Mouse (Mus musculus): ENCODE data around the gene Efna1. TPM values are rescaled to one million over a fixed set of nuclear protein-coding genes. Genes with fewer than 3 reads are reported as not detected.

The Efna1 gene
- total and polyA plus RNA-seq, 2 experiments from 2014 or later, result 37.2 to 46.2 TPM

DNA sequence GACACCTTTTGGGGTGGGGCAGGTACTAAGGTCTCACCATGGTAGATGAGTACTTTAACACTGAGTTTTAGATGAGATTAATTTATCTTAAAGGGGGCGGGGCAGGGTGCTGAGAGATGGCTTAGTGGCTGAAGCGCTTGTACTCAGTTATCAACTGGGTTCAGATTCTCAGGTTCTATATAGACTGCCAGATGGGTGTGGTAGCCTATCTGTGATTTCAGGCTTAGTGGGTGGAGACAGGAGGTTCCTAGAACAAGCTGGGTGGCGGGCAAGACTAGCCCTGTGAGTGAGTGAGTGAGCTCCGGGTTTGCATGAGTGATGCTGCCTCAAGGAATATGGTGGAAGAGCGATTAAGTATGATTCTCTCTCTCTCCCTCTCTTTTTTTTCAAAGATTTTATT lies 25.9 kb downstream of the Efna1 start:
- ATAC-seq (ENCODE audit: insufficient read depth, low read depth), result no peak

GRCm38 (mm10) chr3:89251365-89251895 lies 29.5 kb downstream of the Efna1 start:
- Histone ChIP-seq H3K4me2 (ENCODE audit: low read depth, low read length) (peak overlapping the region; percentile 26; the same call in 1 of the 2 replicates), H3K9me3 (replicated peaks; ENCODE audit: control insufficient read depth, low read length) (no peaks in the 10 kb centered on the region), H3K4me1 (ENCODE audit: control insufficient read depth, insufficient read depth) (peaks cover 15% of the 10 kb centered on the region), H3K4me3 (ENCODE audit: low read depth, low read length) (0 out of 2 replicates have a peak overlapping the region, but pooled peaks have one; percentile 9), H3K27ac (ENCODE audit: low read depth) (peak overlapping the region; percentile 75), H3K9ac (replicated peaks; ENCODE audit: low read depth, low read length) (no peak overlapping the region), H3K36me3 (replicated peaks; ENCODE audit: control insufficient read depth, insufficient read depth, low read length) (0 out of 2 replicates have a peak, but pooled peaks cover 7% of the 10 kb centered on the region), H3K27me3 (ENCODE audit: control insufficient read depth, insufficient read depth, low read length) (no peaks in the 10 kb centered on the region)
- 7% methylated on average over 17 of the region's 17 CpGs for WGBS
- ATAC-seq (ENCODE audit: insufficient read depth, low read depth) (peak; percentile 79), DNase-seq (ENCODE audit: low spot score) (peak; percentile 58)
- no peak for TF ChIP-seq CTCF (IDR thresholded peaks at IDR 0.05; ENCODE audit: low read depth)
- TF ChIP-seq EP300 (IDR thresholded peaks at IDR 0.05; ENCODE audit: low read depth), result peak; percentile 74

More for the DNA sequence above, 25.9 kb downstream of the Efna1 start:
- H3K4me1 ChIP-seq (ENCODE audit: control insufficient read depth, insufficient read depth), result peaks cover 7% of the 10 kb centered on the region; the same call in 1 of the 2 replicates
- WGBS, result 86% methylated on average over 5 of the region's 5 CpGs
- H3K4me3 ChIP-seq (ENCODE audit: low read depth, low read length), result no peak overlapping the region
- H3K36me3 ChIP-seq (replicated peaks; ENCODE audit: control insufficient read depth, insufficient read depth, low read length), result no peaks in the 10 kb centered on the region
- H3K9ac ChIP-seq (replicated peaks; ENCODE audit: low read depth, low read length), result no peak overlapping the region
- H3K9me3 ChIP-seq (replicated peaks; ENCODE audit: control insufficient read depth, low read length), result no peaks in the 10 kb centered on the region
- no peak overlapping the region for H3K4me2 ChIP-seq (ENCODE audit: low read depth, low read length)
- TF ChIP-seq EP300 (IDR thresholded peaks at IDR 0.05; ENCODE audit: low read depth), result no peak
- no peak for TF ChIP-seq CTCF (IDR thresholded peaks at IDR 0.05; ENCODE audit: low read depth)
- no peak overlapping the region for H3K27ac ChIP-seq (ENCODE audit: low read depth)
- DNase-seq (ENCODE audit: low spot score), result no peak
- no peaks in the 10 kb centered on the region for H3K27me3 ChIP-seq (ENCODE audit: control insufficient read depth, insufficient read depth, low read length)

- Histone ChIP-seq H3K4me3 (ENCODE audit: low read depth, low read length) (no peak overlapping the region), H3K27ac (ENCODE audit: low read depth) (peak overlapping the region; percentile 75), H3K27me3 (ENCODE audit: control insufficient read depth, insufficient read depth, low read length) (no peaks in the 10 kb centered on the region), H3K9ac (replicated peaks; ENCODE audit: low read depth, low read length) (no peak overlapping the region), H3K4me1 (ENCODE audit: control insufficient read depth, insufficient read depth) (peaks cover 15% of the 10 kb centered on the region), H3K9me3 (replicated peaks; ENCODE audit: control insufficient read depth, low read length) (no peaks in the 10 kb centered on the region), H3K36me3 (replicated peaks; ENCODE audit: control insufficient read depth, insufficient read depth, low read length) (0 out of 2 replicates have a peak, but pooled peaks cover 7% of the 10 kb centered on the region), H3K4me2 (ENCODE audit: low read depth, low read length) (no peak overlapping the region)
- TF ChIP-seq EP300 (IDR thresholded peaks at IDR 0.05; ENCODE audit: low read depth), result no peak
- TF ChIP-seq CTCF (IDR thresholded peaks at IDR 0.05; ENCODE audit: low read depth), result peak; percentile 81
- WGBS, result 16% methylated on average over 7 of the region's 7 CpGs
- DNase-seq (ENCODE audit: low spot score), result peak; percentile 41
- 0 out of 2 replicates have a peak, but pooled peaks have one; percentile 7 for ATAC-seq (ENCODE audit: insufficient read depth, low read depth)
These were observed 30.4 kb downstream of the Efna1 start for GRCm38 (mm10) chr3:89250435-89251040.

- Histone ChIP-seq H3K27me3 (ENCODE audit: control insufficient read depth, insufficient read depth, low read length) (peaks cover 18% of the 10 kb centered on the region), H3K36me3 (replicated peaks; ENCODE audit: control insufficient read depth, insufficient read depth, low read length) (0 out of 2 replicates have a peak, but pooled peaks cover 7% of the 10 kb centered on the region), H3K4me1 (ENCODE audit: control insufficient read depth, insufficient read depth) (peaks cover 20% of the 10 kb centered on the region), H3K27ac (ENCODE audit: low read depth) (no peak overlapping the region), H3K9ac (replicated peaks; ENCODE audit: low read depth, low read length) (no peak overlapping the region), H3K4me3 (ENCODE audit: low read depth, low read length) (0 out of 2 replicates have a peak overlapping the region, but pooled peaks have one; percentile 67), H3K9me3 (replicated peaks; ENCODE audit: control insufficient read depth, low read length) (no peaks in the 10 kb centered on the region), H3K4me2 (ENCODE audit: low read depth, low read length) (peak overlapping the region; percentile 83)
- WGBS, result 75% methylated on average over 4 of the region's 4 CpGs
- DNase-seq (ENCODE audit: low spot score) (no peak), ATAC-seq (ENCODE audit: insufficient read depth, low read depth) (no peak)
- no peak for TF ChIP-seq CTCF (IDR thresholded peaks at IDR 0.05; ENCODE audit: low read depth)
- no peak for TF ChIP-seq EP300 (IDR thresholded peaks at IDR 0.05; ENCODE audit: low read depth)
These were observed 33.5 kb downstream of the Efna1 start for GRCm38 (mm10) chr3:89247466-89247865.

DNA sequence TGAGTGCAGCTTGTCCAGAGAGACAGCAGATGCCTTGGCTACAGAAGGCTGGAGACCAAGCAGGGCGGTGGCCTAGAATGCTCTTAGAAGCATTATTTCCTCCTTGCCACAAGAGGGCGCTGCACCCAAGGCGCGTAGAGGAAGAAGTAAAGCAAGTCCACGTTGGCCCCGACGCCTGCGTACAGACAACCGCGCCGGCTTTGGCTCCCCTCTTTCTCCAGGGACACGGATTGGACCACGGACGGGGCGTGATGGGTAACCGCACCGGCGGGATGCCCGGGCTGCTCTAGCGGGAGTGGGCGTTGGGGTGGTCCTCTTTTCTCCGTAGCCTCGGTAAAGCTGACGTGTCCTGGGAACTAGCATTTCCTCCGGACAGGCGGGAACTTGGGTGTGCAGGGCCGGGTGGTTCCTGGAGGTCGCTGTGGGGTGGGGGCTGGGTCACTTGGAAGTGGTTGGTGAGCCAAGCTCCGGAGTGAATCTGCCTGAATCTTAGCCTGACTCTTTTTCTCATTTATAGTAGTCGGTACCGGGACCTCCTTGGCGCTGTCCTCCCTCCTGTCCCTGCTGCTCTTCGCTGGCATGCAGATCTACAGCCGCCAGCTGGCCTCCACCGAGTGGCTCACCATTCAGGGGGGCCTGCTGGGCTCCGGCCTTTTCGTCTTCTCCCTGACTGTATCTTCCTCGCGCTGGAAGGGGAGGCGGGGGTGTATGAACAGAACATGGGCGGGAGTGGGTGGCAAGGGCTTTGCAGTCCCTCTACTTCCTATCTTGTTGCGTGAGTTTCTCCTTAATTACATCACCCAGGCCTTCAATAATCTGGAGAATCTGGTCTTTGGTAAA lies 34.5 kb downstream of the Efna1 start, which contains the start of gene Trim46:
Gene Trim46 (minus strand): TSS at position 49 of the 840 bp plus-strand sequence.
- peaks cover 18% of the 10 kb centered on the region for H3K4me1 ChIP-seq (ENCODE audit: control insufficient read depth, insufficient read depth)
- peaks cover 18% of the 10 kb centered on the region for H3K27me3 ChIP-seq (ENCODE audit: control insufficient read depth, insufficient read depth, low read length)
- ATAC-seq (ENCODE audit: insufficient read depth, low read depth) (peak; percentile 71), DNase-seq (ENCODE audit: low spot score) (peak; percentile 90)
- 0 out of 2 replicates have a peak, but pooled peaks cover 7% of the 10 kb centered on the region for H3K36me3 ChIP-seq (replicated peaks; ENCODE audit: control insufficient read depth, insufficient read depth, low read length)
- H3K4me3 ChIP-seq (ENCODE audit: low read depth, low read length), result peak within 1 kb of the TSS; percentile 67
- H3K9ac ChIP-seq (replicated peaks; ENCODE audit: low read depth, low read length), result peak within 1 kb of the TSS; percentile 61
- H3K9me3 ChIP-seq (replicated peaks; ENCODE audit: control insufficient read depth, low read length), result no peaks in the 10 kb centered on the region
- 1% methylated on average over 42 of the region's 42 CpGs for WGBS
- peak within 1 kb of the TSS; percentile 44 for H3K27ac ChIP-seq (ENCODE audit: low read depth)
- peak; percentile 99 for TF ChIP-seq CTCF (IDR thresholded peaks at IDR 0.05; ENCODE audit: low read depth)
- no peak for TF ChIP-seq EP300 (IDR thresholded peaks at IDR 0.05; ENCODE audit: low read depth)
- H3K4me2 ChIP-seq (ENCODE audit: low read depth, low read length), result peak within 1 kb of the TSS; percentile 83
